Mouse (Mus musculus) forebrain, embryonic 14.5 days (tissue): ENCODE data around the gene Arrdc1. TPM values are rescaled to one million over a fixed set of nuclear protein-coding genes. Genes with fewer than 3 reads are reported as not detected.
A peak's percentile ranks its signal among the peaks of the same experiment; 100 is the strongest.

ENCODE experiments used
- ATAC-seq: fragments of 200-750 bp; cut with Nextera tagmentation; 2 replicates; pipeline ENCODE4 v1.8.0; 2017; ENCODE audit warnings: mild to moderate bottlenecking, moderate library complexity
- DNase-seq: peaks from one replicate; pipeline ENCODE4 v3.0.0-alpha.2; 2015; ENCODE audit warnings: low spot score
- H3K27ac ChIP-seq: fragments of 300-500 bp; sonication (generic); 2 replicates; pipeline ENCODE4 v1.5.1; 2014; ENCODE audit warnings: low read depth, mild to moderate bottlenecking, control low read depth, low read length, moderate library complexity
- H3K27me3 ChIP-seq: fragments of 300-500 bp; sonication (generic); replicated peaks from 2 replicates; pipeline ENCODE4 v1.6.1; 2014; ENCODE audit warnings: low read length, control low read depth, mixed read lengths; ENCODE audit not compliant: control insufficient read depth, insufficient read depth
- H3K36me3 ChIP-seq: fragments of 300-500 bp; sonication (generic); 2 replicates; pipeline ENCODE4 v1.6.1; 2014; ENCODE audit warnings: low read length, control low read depth; ENCODE audit not compliant: control insufficient read depth, insufficient read depth
- H3K4me1 ChIP-seq: fragments of 300-500 bp; sonication (generic); 2 replicates; pipeline ENCODE4 v1.6.1; 2014; ENCODE audit warnings: antibody characterized with exemption, low read length, control low read depth; ENCODE audit not compliant: control insufficient read depth, insufficient read depth
- H3K4me2 ChIP-seq: fragments of 300-500 bp; sonication (generic); 2 replicates; pipeline ENCODE4 v1.6.1; 2014; ENCODE audit warnings: mild to moderate bottlenecking, control low read depth, low read length
- H3K4me3 ChIP-seq: fragments of 300-500 bp; sonication (generic); 2 replicates; pipeline ENCODE4 v1.5.1; 2014; ENCODE audit warnings: low read depth, low read length, control low read depth
- H3K9ac ChIP-seq: fragments of 300-500 bp; sonication (generic); 2 replicates; pipeline ENCODE4 v1.6.1; 2014; ENCODE audit warnings: mild to moderate bottlenecking, low read length, control low read depth, moderate library complexity
- H3K9me3 ChIP-seq: fragments of 300-500 bp; sonication (generic); replicated peaks from 2 replicates; pipeline ENCODE4 v1.6.1; 2016; ENCODE audit warnings: low read length, control low read depth, mixed read lengths; ENCODE audit not compliant: control insufficient read depth
- WGBS: fragments of 180-500 bp; shearing (Covaris S2); extraction: QIAGEN DNeasy Blood & Tissue Kit; methylation state at CpG from one replicate; pipeline ENCODE4 v1.1.7; 2014; 5-methylcytosine and 5-hydroxymethylcytosine counted together
- polyA plus RNA-seq: library from polyadenylated mRNA; unstranded; fragments of >200 nt; fragmentation: Nextera tagmentation; extraction: Ambion mirVana; gene quantifications from 2 replicates; pipeline ENCODE4 v1.2.1, GENCODE M21; 2014

Gene Arrdc1
- polyA plus RNA-seq, 1 experiment from 2014 or later: 16.6 TPM

- DNase-seq: no peak
- WGBS: 68% methylated on average over 4 of the region's 4 CpGs
- Histone ChIP-seq H3K27me3 (no peaks in the 10 kb centered on the region), H3K4me2 (no peak overlapping the region), H3K27ac (no peak overlapping the region), H3K4me1 (no peaks in the 10 kb centered on the region), H3K36me3 (0 out of 2 replicates have a peak, but pooled peaks cover 2% of the 10 kb centered on the region), H3K9me3 (no peaks in the 10 kb centered on the region), H3K4me3 (no peak overlapping the region), H3K9ac (no peak overlapping the region)
- no peak for ATAC-seq
These were observed 7.1 kb downstream of the Arrdc1 start for GRCm38 (mm10) chr2:24927810-24928479.

- 76% methylated on average over 7 of the region's 7 CpGs for WGBS
- ATAC-seq (no peak), DNase-seq (no peak)
- H3K27me3 ChIP-seq: no peaks in the 10 kb centered on the region
- 0 out of 2 replicates have a peak, but pooled peaks cover 2% of the 10 kb centered on the region for H3K36me3 ChIP-seq
- H3K27ac ChIP-seq: no peak overlapping the region
- no peaks in the 10 kb centered on the region for H3K4me1 ChIP-seq
- no peak overlapping the region for H3K4me2 ChIP-seq
- no peak overlapping the region for H3K9ac ChIP-seq
- H3K4me3 ChIP-seq: no peak overlapping the region
- no peaks in the 10 kb centered on the region for H3K9me3 ChIP-seq
These were observed 8.1 kb downstream of the Arrdc1 start for GRCm38 (mm10) chr2:24926965-24927358.

GRCm38 (mm10) chr2:24926345-24926964 lies 8.6 kb downstream of the Arrdc1 start:
- Histone ChIP-seq H3K4me1 (no peaks in the 10 kb centered on the region), H3K36me3 (0 out of 2 replicates have a peak, but pooled peaks cover 2% of the 10 kb centered on the region), H3K4me2 (no peak overlapping the region), H3K9ac (no peak overlapping the region), H3K27me3 (no peaks in the 10 kb centered on the region), H3K27ac (no peak overlapping the region), H3K4me3 (no peak overlapping the region), H3K9me3 (no peaks in the 10 kb centered on the region)
- DNase-seq: no peak
- 85% methylated on average over 9 of the region's 9 CpGs for WGBS
- no peak for ATAC-seq

GRCm38 (mm10) chr2:24925284-24925683 lies 9.8 kb downstream of the Arrdc1 start:
- H3K9ac ChIP-seq: no peak overlapping the region
- H3K9me3 ChIP-seq: no peaks in the 10 kb centered on the region
- 0 out of 2 replicates have a peak, but pooled peaks cover 2% of the 10 kb centered on the region for H3K36me3 ChIP-seq
- no peak for DNase-seq
- H3K27ac ChIP-seq: no peak overlapping the region
- WGBS: 83% methylated on average over 8 of the region's 8 CpGs
- H3K4me3 ChIP-seq: no peak overlapping the region
- no peaks in the 10 kb centered on the region for H3K4me1 ChIP-seq
- H3K27me3 ChIP-seq: no peaks in the 10 kb centered on the region
- ATAC-seq: no peak
- no peak overlapping the region for H3K4me2 ChIP-seq

GRCm38 (mm10) chr2:24923561-24923960 lies 11.5 kb downstream of the Arrdc1 start:
- no peak for ATAC-seq
- H3K9me3 ChIP-seq: no peaks in the 10 kb centered on the region
- no peak overlapping the region for H3K9ac ChIP-seq
- DNase-seq: peak; percentile 20
- no peak overlapping the region for H3K4me3 ChIP-seq
- 55% methylated on average over 2 of the region's 2 CpGs for WGBS
- H3K4me1 ChIP-seq: no peaks in the 10 kb centered on the region
- 0 out of 2 replicates have a peak, but pooled peaks cover 2% of the 10 kb centered on the region for H3K36me3 ChIP-seq
- no peaks in the 10 kb centered on the region for H3K27me3 ChIP-seq
- no peak overlapping the region for H3K27ac ChIP-seq
- no peak overlapping the region for H3K4me2 ChIP-seq

- H3K9ac ChIP-seq: peak overlapping the region; percentile 99
- peak; percentile 46; the same call in 1 of the 2 replicates for ATAC-seq
- H3K4me3 ChIP-seq: peak overlapping the region; percentile 96
- WGBS: 9% methylated on average over 8 of the region's 8 CpGs
- 0 out of 2 replicates have a peak overlapping the region, but pooled peaks have one; percentile 97 for H3K27ac ChIP-seq
- peaks cover 11% of the 10 kb centered on the region for H3K4me1 ChIP-seq
- no peaks in the 10 kb centered on the region for H3K9me3 ChIP-seq
- DNase-seq: no peak
- H3K27me3 ChIP-seq: no peaks in the 10 kb centered on the region
- H3K4me2 ChIP-seq: peak overlapping the region; percentile 58
- no peaks in the 10 kb centered on the region for H3K36me3 ChIP-seq
These were observed 15.2 kb downstream of the Arrdc1 start for GRCm38 (mm10) chr2:24919839-24920175.

GRCm38 (mm10) chr2:24918930-24919838 lies 15.9 kb downstream of the Arrdc1 start, which contains the start of gene Ehmt1:
TSS of gene Ehmt1 (minus strand) at chr2:24919614.
- Histone ChIP-seq H3K27me3 (no peaks in the 10 kb centered on the region), H3K9ac (peak within 1 kb of the TSS; percentile 99), H3K36me3 (no peaks in the 10 kb centered on the region), H3K27ac (peak within 1 kb of the TSS; percentile 97), H3K4me1 (peaks cover 11% of the 10 kb centered on the region), H3K4me3 (peak within 1 kb of the TSS; percentile 96), H3K9me3 (no peaks in the 10 kb centered on the region), H3K4me2 (peak within 1 kb of the TSS; percentile 58)
- WGBS: under 1% methylated on average over 79 of the region's 112 CpGs
- ATAC-seq (peak; percentile 98), DNase-seq (peak; percentile 96)

- H3K9me3 ChIP-seq: no peaks in the 10 kb centered on the region
- no peaks in the 10 kb centered on the region for H3K27me3 ChIP-seq
- H3K9ac ChIP-seq: no peak overlapping the region
- 93% methylated on average over 3 of the region's 3 CpGs for WGBS
- no peak for ATAC-seq
- no peak overlapping the region for H3K4me2 ChIP-seq
- peaks cover 12% of the 10 kb centered on the region for H3K36me3 ChIP-seq
- H3K4me3 ChIP-seq: no peak overlapping the region
- DNase-seq: no peak
- peaks cover 11% of the 10 kb centered on the region for H3K4me1 ChIP-seq
- no peak overlapping the region for H3K27ac ChIP-seq
These were observed 20.3 kb downstream of the Arrdc1 start for GRCm38 (mm10) chr2:24914762-24915161.
